Mouse (Mus musculus): ENCODE results near the gene Snhg11. TPM values are rescaled to one million over a fixed set of nuclear protein-coding genes. Genes with fewer than 3 reads are reported as not detected.
A peak's percentile ranks its signal among the peaks of the same experiment; 100 is the strongest.

Gene Snhg11
- polyA plus RNA-seq, 1 experiment from 2014 or later, result 80.3 TPM

- Histone ChIP-seq H3K4me1 (peaks cover 19% of the 10 kb centered on the region), H3K9ac (replicated peaks) (peak overlapping the region; percentile 90), H3K27ac (replicated peaks) (peak overlapping the region; percentile 89), H3K36me3 (no peaks in the 10 kb centered on the region), H3K4me2 (replicated peaks) (peak overlapping the region; percentile 95), H3K4me3 (peak overlapping the region; percentile 83), H3K27me3 (no peaks in the 10 kb centered on the region), H3K9me3 (no peaks in the 10 kb centered on the region)
- WGBS, result 4% methylated on average over 44 of the region's 67 CpGs
- ATAC-seq (ENCODE audit: low FRiP score, low read depth), result peak; percentile 59
These were observed 34.9 kb downstream of the Snhg11 start for GRCm38 (mm10) chr2:158410022-158411014.

GRCm38 (mm10) chr2:158413240-158413639 is 37.8 kb downstream of the Snhg11 start:
- 91% methylated on average over 2 of the region's 2 CpGs for WGBS
- Histone ChIP-seq H3K4me3 (no peak overlapping the region), H3K9me3 (no peaks in the 10 kb centered on the region), H3K36me3 (no peaks in the 10 kb centered on the region), H3K27ac (replicated peaks) (no peak overlapping the region), H3K27me3 (no peaks in the 10 kb centered on the region), H3K4me1 (peaks cover 19% of the 10 kb centered on the region), H3K4me2 (replicated peaks) (no peak overlapping the region), H3K9ac (replicated peaks) (no peak overlapping the region)
- no peak for ATAC-seq (ENCODE audit: low FRiP score, low read depth)

GRCm38 (mm10) chr2:158415826-158416225 is 40.4 kb downstream of the Snhg11 start:
- H3K4me1 ChIP-seq, result peaks cover 12% of the 10 kb centered on the region
- H3K9me3 ChIP-seq, result no peaks in the 10 kb centered on the region
- H3K27me3 ChIP-seq, result no peaks in the 10 kb centered on the region
- ATAC-seq (ENCODE audit: low FRiP score, low read depth), result no peak
- no peak overlapping the region for H3K9ac ChIP-seq (replicated peaks)
- no peak overlapping the region for H3K4me3 ChIP-seq
- WGBS, result 86% methylated on average over 1 of the region's 1 CpGs
- no peaks in the 10 kb centered on the region for H3K36me3 ChIP-seq
- no peak overlapping the region for H3K27ac ChIP-seq (replicated peaks)
- no peak overlapping the region for H3K4me2 ChIP-seq (replicated peaks)

GRCm38 (mm10) chr2:158418663-158419062 is 43.2 kb downstream of the Snhg11 start:
- no peak overlapping the region for H3K4me2 ChIP-seq (replicated peaks)
- H3K4me1 ChIP-seq, result no peaks in the 10 kb centered on the region
- no peak overlapping the region for H3K9ac ChIP-seq (replicated peaks)
- ATAC-seq (ENCODE audit: low FRiP score, low read depth), result no peak
- no peaks in the 10 kb centered on the region for H3K9me3 ChIP-seq
- H3K36me3 ChIP-seq, result 0 out of 2 replicates have a peak, but pooled peaks cover 8% of the 10 kb centered on the region
- H3K27ac ChIP-seq (replicated peaks), result no peak overlapping the region
- no peak overlapping the region for H3K4me3 ChIP-seq
- 86% methylated on average over 1 of the region's 1 CpGs for WGBS
- H3K27me3 ChIP-seq, result no peaks in the 10 kb centered on the region

Other genes with a start within 250 kb of the Snhg11 start
- 12.0 and 16.2 TPM in 2 replicates for gene Tgm2, start 229.2 kb upstream of the Snhg11 start, polyA plus RNA-seq (2016; fragmentation: Nextera tagmentation; extraction: Ambion mirVana)
- gene D630003M21Rik, start 146.4 kb upstream of the Snhg11 start, polyA plus RNA-seq (2016; fragmentation: Nextera tagmentation; extraction: Ambion mirVana), result 3.3 and 4.3 TPM in 2 replicates
- not detected in 2 replicates for gene Bpi, start 117.5 kb upstream of the Snhg11 start, polyA plus RNA-seq (2016; fragmentation: Nextera tagmentation; extraction: Ambion mirVana)
- gene Lbp, start 69.1 kb upstream of the Snhg11 start, polyA plus RNA-seq (2016; fragmentation: Nextera tagmentation; extraction: Ambion mirVana), result 2.0 and 2.4 TPM in 2 replicates
- 24.8 and 25.6 TPM in 2 replicates for gene Ralgapb, start 34.2 kb downstream of the Snhg11 start, polyA plus RNA-seq (2016; fragmentation: Nextera tagmentation; extraction: Ambion mirVana)
- not detected in 2 replicates for gene Adig, start 127.0 kb downstream of the Snhg11 start, polyA plus RNA-seq (2016; fragmentation: Nextera tagmentation; extraction: Ambion mirVana)
- gene Arhgap40, start 137.2 kb downstream of the Snhg11 start, polyA plus RNA-seq (2016; fragmentation: Nextera tagmentation; extraction: Ambion mirVana), result 0.46 and 0.51 TPM in 2 replicates
- gene Slc32a1, start 235.1 kb downstream of the Snhg11 start, polyA plus RNA-seq (2016; fragmentation: Nextera tagmentation; extraction: Ambion mirVana), result 3.2 and 4.2 TPM in 2 replicates
- 21.7 and 23.7 TPM in 2 replicates for gene Actr5, start 249.2 kb downstream of the Snhg11 start, polyA plus RNA-seq (2016; fragmentation: Nextera tagmentation; extraction: Ambion mirVana)

Measured in midbrain, embryonic 12.5 days (tissue).